Mouse (Mus musculus): Measurements from ENCODE around the gene Wdr60. TPM values are rescaled to one million over a fixed set of nuclear protein-coding genes. Genes with fewer than 3 reads are reported as not detected.

Gene Wdr60
- polyA plus RNA-seq, 1 experiment from 2014 or later: 18.3 TPM

- peaks cover 11% of the 10 kb centered on the region for H3K36me3 ChIP-seq (ENCODE audit: control insufficient read depth, insufficient read depth, low read length)
These were observed 55.3 kb downstream of the Wdr60 start for GRCm38 (mm10) chr12:116207486-116207885.

DNA sequence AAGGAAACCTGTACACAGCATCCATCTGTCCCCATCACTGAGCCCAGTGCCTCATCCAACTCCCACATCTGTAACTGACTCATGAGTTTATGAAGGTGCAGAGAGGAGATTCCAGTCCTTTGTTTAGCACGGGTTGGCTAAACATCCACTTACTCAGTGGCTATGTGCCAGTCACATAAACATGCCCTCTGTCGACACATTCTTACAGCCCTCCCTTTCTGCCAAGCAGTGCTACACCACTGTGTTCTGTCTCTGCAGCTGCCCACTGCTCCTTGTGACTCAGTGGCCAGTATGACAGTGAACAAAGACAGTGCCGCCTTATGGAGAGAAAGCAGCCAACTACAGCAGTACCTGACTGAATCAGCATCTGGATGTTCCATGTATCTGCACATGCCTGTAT, 57.1 kb downstream of the Wdr60 start:
- Histone ChIP-seq H3K27me3 (replicated peaks; ENCODE audit: control insufficient read depth, insufficient read depth, low read length) (no peaks in the 10 kb centered on the region), H3K9me3 (ENCODE audit: control insufficient read depth, low read length) (no peaks in the 10 kb centered on the region), H3K27ac (ENCODE audit: low read depth, low read length) (no peak overlapping the region), H3K4me1 (ENCODE audit: control insufficient read depth, insufficient read depth, low read depth, low read length) (no peaks in the 10 kb centered on the region), H3K4me3 (ENCODE audit: low read length) (no peak overlapping the region), H3K36me3 (ENCODE audit: control insufficient read depth, insufficient read depth, low read length) (peaks cover 8% of the 10 kb centered on the region), H3K9ac (ENCODE audit: low read depth, low read length) (no peak overlapping the region), H3K4me2 (ENCODE audit: low read length) (no peak overlapping the region)
- WGBS: 81% methylated on average over 3 of the region's 3 CpGs
- no peak for ATAC-seq

More at GRCm38 (mm10) chr12:116207486-116207885, 55.3 kb downstream of the Wdr60 start:
- no peaks in the 10 kb centered on the region for H3K9me3 ChIP-seq (ENCODE audit: control insufficient read depth, low read length)
- no peak overlapping the region for H3K27ac ChIP-seq (ENCODE audit: low read depth, low read length)
- no peak overlapping the region for H3K9ac ChIP-seq (ENCODE audit: low read depth, low read length)
- no peaks in the 10 kb centered on the region for H3K27me3 ChIP-seq (replicated peaks; ENCODE audit: control insufficient read depth, insufficient read depth, low read length)
- no peak overlapping the region for H3K4me3 ChIP-seq (ENCODE audit: low read length)
- H3K4me1 ChIP-seq (ENCODE audit: control insufficient read depth, insufficient read depth, low read depth, low read length): no peaks in the 10 kb centered on the region
- no peak for ATAC-seq
- WGBS: 93% methylated on average over 8 of the region's 8 CpGs
- H3K4me2 ChIP-seq (ENCODE audit: low read length): no peak overlapping the region

- no peaks in the 10 kb centered on the region for H3K9me3 ChIP-seq (ENCODE audit: control insufficient read depth, low read length)
- no peak overlapping the region for H3K4me3 ChIP-seq (ENCODE audit: low read length)
- H3K9ac ChIP-seq (ENCODE audit: low read depth, low read length): no peak overlapping the region
- H3K4me2 ChIP-seq (ENCODE audit: low read length): no peak overlapping the region
- WGBS: 34% methylated on average over 9 of the region's 9 CpGs
- H3K4me1 ChIP-seq (ENCODE audit: control insufficient read depth, insufficient read depth, low read depth, low read length): no peaks in the 10 kb centered on the region
- no peak overlapping the region for H3K27ac ChIP-seq (ENCODE audit: low read depth, low read length)
- ATAC-seq: peak; percentile 83
- H3K36me3 ChIP-seq (ENCODE audit: control insufficient read depth, insufficient read depth, low read length): 0 out of 2 replicates have a peak, but pooled peaks cover 2% of the 10 kb centered on the region
- no peaks in the 10 kb centered on the region for H3K27me3 ChIP-seq (replicated peaks; ENCODE audit: control insufficient read depth, insufficient read depth, low read length)
These were observed 60.4 kb downstream of the Wdr60 start for GRCm38 (mm10) chr12:116202176-116202981.

- WGBS: 89% methylated on average over 6 of the region's 6 CpGs
- H3K27ac ChIP-seq (ENCODE audit: low read depth, low read length): no peak overlapping the region
- H3K4me3 ChIP-seq (ENCODE audit: low read length): no peak overlapping the region
- H3K4me1 ChIP-seq (ENCODE audit: control insufficient read depth, insufficient read depth, low read depth, low read length): no peaks in the 10 kb centered on the region
- H3K36me3 ChIP-seq (ENCODE audit: control insufficient read depth, insufficient read depth, low read length): no peaks in the 10 kb centered on the region
- ATAC-seq: no peak
- no peaks in the 10 kb centered on the region for H3K27me3 ChIP-seq (replicated peaks; ENCODE audit: control insufficient read depth, insufficient read depth, low read length)
- H3K4me2 ChIP-seq (ENCODE audit: low read length): no peak overlapping the region
- no peaks in the 10 kb centered on the region for H3K9me3 ChIP-seq (ENCODE audit: control insufficient read depth, low read length)
- H3K9ac ChIP-seq (ENCODE audit: low read depth, low read length): no peak overlapping the region
These were observed 64.0 kb downstream of the Wdr60 start for GRCm38 (mm10) chr12:116198791-116199190.

- Histone ChIP-seq H3K4me3 (ENCODE audit: low read length) (no peak overlapping the region), H3K36me3 (ENCODE audit: control insufficient read depth, insufficient read depth, low read length) (no peaks in the 10 kb centered on the region), H3K9me3 (ENCODE audit: control insufficient read depth, low read length) (no peaks in the 10 kb centered on the region; the same call in 1 of the 2 replicates), H3K9ac (ENCODE audit: low read depth, low read length) (no peak overlapping the region), H3K27me3 (replicated peaks; ENCODE audit: control insufficient read depth, insufficient read depth, low read length) (no peaks in the 10 kb centered on the region), H3K4me2 (ENCODE audit: low read length) (no peak overlapping the region), H3K4me1 (ENCODE audit: control insufficient read depth, insufficient read depth, low read depth, low read length) (no peaks in the 10 kb centered on the region), H3K27ac (ENCODE audit: low read depth, low read length) (no peak overlapping the region)
- ATAC-seq: no peak
- 81% methylated on average over 8 of the region's 8 CpGs for WGBS
These were observed 66.6 kb downstream of the Wdr60 start for GRCm38 (mm10) chr12:116196221-116196620.

DNA sequence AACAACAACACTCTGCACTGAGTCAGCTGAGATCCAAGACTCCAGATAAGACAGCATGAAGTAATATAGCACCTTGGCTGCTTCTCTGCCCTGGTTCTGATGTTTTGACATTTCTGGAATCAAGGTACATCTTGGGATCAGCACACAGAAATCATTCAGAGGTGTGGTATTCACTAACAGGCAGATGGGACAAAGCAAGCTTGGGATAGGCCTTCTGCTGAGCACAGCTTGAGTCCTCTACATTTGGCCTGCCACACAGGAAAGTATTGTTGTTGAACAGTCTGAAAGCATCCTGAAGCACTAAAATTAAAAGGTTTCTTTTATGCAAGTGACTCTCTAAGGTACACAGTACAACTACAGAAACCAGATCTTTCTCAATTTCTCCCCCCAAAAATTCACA, 68.2 kb downstream of the Wdr60 start:
- H3K9ac ChIP-seq (ENCODE audit: low read depth, low read length): no peak overlapping the region
- H3K36me3 ChIP-seq (ENCODE audit: control insufficient read depth, insufficient read depth, low read length): no peaks in the 10 kb centered on the region
- H3K4me3 ChIP-seq (ENCODE audit: low read length): no peak overlapping the region
- H3K27me3 ChIP-seq (replicated peaks; ENCODE audit: control insufficient read depth, insufficient read depth, low read length): no peaks in the 10 kb centered on the region
- H3K4me2 ChIP-seq (ENCODE audit: low read length): no peak overlapping the region
- ATAC-seq: no peak
- no peak overlapping the region for H3K27ac ChIP-seq (ENCODE audit: low read depth, low read length)
- H3K9me3 ChIP-seq (ENCODE audit: control insufficient read depth, low read length): no peaks in the 10 kb centered on the region; the same call in 1 of the 2 replicates
- H3K4me1 ChIP-seq (ENCODE audit: control insufficient read depth, insufficient read depth, low read depth, low read length): no peaks in the 10 kb centered on the region

- Histone ChIP-seq H3K36me3 (ENCODE audit: control insufficient read depth, insufficient read depth, low read length) (no peaks in the 10 kb centered on the region), H3K9me3 (ENCODE audit: control insufficient read depth, low read length) (no peaks in the 10 kb centered on the region; the same call in 1 of the 2 replicates), H3K27me3 (replicated peaks; ENCODE audit: control insufficient read depth, insufficient read depth, low read length) (no peaks in the 10 kb centered on the region), H3K27ac (ENCODE audit: low read depth, low read length) (no peak overlapping the region; the same call in 1 of the 2 replicates), H3K9ac (ENCODE audit: low read depth, low read length) (no peak overlapping the region), H3K4me1 (ENCODE audit: control insufficient read depth, insufficient read depth, low read depth, low read length) (no peaks in the 10 kb centered on the region), H3K4me2 (ENCODE audit: low read length) (no peak overlapping the region), H3K4me3 (ENCODE audit: low read length) (no peak overlapping the region)
- WGBS: 21% methylated on average over 6 of the region's 6 CpGs
- no peak for ATAC-seq
These were observed 68.9 kb downstream of the Wdr60 start for GRCm38 (mm10) chr12:116193952-116194351.

DNA sequence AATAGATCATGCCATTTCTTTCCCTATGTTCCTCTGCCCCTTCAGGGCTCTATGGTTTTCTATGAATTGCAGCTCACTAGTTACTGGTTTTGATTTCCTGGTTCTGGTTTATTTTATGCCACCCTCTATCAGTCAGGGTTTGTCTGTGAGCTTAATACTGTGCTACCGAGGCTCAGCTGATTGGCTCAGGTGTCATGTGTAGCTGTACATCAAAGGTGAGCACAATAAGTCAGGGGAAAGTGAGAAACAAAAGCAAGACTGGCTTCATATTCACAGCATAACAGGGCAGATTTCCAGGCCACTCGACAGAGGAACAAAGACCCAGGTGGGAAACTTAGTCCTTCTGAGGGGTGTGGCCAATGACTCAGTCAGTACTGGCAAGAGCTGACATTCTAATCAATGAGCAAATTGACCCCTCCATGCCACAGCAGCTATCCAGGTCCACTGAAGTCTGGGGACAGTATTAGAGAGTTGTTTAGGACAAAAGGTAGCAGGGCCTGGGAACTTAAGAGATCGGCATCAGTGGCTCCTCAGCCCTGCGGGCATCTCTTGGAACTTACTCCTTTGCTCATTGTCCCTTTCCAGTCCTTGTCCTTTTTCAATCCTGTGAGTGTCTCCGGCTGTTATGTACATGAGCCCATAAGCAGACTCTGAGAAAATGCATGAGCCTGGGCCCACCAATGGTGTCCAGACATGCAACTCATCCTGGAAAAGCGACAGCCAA, 79.4 kb downstream of the Wdr60 start:
- Histone ChIP-seq H3K4me1 (ENCODE audit: control insufficient read depth, insufficient read depth, low read depth, low read length) (no peaks in the 10 kb centered on the region), H3K4me2 (ENCODE audit: low read length) (no peak overlapping the region), H3K9ac (ENCODE audit: low read depth, low read length) (no peak overlapping the region), H3K36me3 (ENCODE audit: control insufficient read depth, insufficient read depth, low read length) (no peaks in the 10 kb centered on the region), H3K4me3 (ENCODE audit: low read length) (no peak overlapping the region), H3K27ac (ENCODE audit: low read depth, low read length) (no peak overlapping the region), H3K27me3 (replicated peaks; ENCODE audit: control insufficient read depth, insufficient read depth, low read length) (no peaks in the 10 kb centered on the region), H3K9me3 (ENCODE audit: control insufficient read depth, low read length) (no peaks in the 10 kb centered on the region)
- WGBS: 87% methylated on average over 6 of the region's 6 CpGs
- no peak for ATAC-seq

DNA sequence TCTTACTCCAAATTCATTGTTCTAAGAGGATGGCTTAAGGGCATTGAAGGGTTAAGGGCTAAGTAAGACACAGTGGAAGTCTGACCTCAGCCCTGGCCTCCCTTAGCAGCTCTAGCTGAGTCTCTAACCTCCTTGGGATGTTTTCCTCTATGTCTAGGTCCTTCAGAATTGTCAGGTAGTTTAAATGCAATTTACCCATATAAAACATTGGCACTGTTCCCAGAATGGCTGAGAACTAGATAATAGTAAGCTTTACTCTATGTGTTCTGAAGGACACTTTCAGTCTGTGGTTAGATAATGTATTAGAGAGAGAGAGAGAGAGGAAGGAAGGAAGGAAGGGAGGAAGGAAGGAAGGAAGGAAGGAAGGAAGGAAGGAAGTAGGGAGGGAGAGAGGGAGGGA, 80.4 kb downstream of the Wdr60 start:
- no peaks in the 10 kb centered on the region for H3K36me3 ChIP-seq (ENCODE audit: control insufficient read depth, insufficient read depth, low read length)
- no peaks in the 10 kb centered on the region for H3K4me1 ChIP-seq (ENCODE audit: control insufficient read depth, insufficient read depth, low read depth, low read length)
- H3K9me3 ChIP-seq (ENCODE audit: control insufficient read depth, low read length): no peaks in the 10 kb centered on the region
- H3K4me3 ChIP-seq (ENCODE audit: low read length): no peak overlapping the region
- H3K9ac ChIP-seq (ENCODE audit: low read depth, low read length): no peak overlapping the region
- H3K27me3 ChIP-seq (replicated peaks; ENCODE audit: control insufficient read depth, insufficient read depth, low read length): no peaks in the 10 kb centered on the region
- ATAC-seq: no peak
- no peak overlapping the region for H3K4me2 ChIP-seq (ENCODE audit: low read length)
- no peak overlapping the region for H3K27ac ChIP-seq (ENCODE audit: low read depth, low read length)
